Mouse (Mus musculus): ENCODE measurements at regions not wholly inside any gene's neighbourhood (a gene's known extent, or its start where the extent isn't known, plus 50 kb on each side); places are given as distances from the start of the nearest gene placed in this dataset.

DNA sequence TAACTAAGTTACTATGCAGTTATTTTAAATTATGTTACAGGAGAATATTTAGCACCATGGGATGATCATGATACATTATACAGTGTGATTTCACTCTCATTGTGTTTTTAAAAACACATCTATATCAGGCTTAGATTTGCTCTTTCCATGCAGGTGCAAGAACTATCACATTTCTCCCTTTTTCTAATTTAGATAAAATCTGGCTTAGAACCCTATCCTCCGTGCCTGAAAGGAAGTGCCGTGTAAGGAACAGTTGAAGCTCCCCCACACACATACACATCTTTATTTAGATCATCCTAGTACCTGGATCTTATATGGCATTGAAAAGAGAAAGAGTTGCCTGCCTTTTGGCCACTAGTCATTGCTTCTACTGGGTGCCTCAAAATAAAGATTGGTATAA lies 925.0 kb upstream of the Gm7489 start:
- no peak for DNase-seq (ENCODE audit: low read depth)

DNA sequence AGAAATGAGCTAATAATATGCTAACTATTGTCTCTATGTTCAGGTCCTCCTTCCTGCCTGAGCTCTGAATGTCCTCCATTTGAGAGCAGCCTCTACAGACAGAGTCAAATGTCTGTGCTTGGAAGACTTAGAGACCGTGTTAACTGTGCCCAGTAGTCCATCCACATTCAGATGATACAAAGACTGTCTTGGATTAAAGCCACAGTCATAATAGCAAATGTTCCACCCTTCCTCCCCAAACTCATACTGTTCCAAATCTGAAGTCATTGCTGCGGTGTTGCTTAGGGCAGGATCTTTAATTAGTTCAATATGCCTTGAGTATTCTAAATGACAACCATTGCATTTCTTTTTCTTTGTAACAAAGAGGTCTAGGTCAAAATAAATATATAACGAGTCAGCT lies 923.2 kb upstream of the Gm7489 start:
- DNase-seq (ENCODE audit: low read depth) = no peak

DNA sequence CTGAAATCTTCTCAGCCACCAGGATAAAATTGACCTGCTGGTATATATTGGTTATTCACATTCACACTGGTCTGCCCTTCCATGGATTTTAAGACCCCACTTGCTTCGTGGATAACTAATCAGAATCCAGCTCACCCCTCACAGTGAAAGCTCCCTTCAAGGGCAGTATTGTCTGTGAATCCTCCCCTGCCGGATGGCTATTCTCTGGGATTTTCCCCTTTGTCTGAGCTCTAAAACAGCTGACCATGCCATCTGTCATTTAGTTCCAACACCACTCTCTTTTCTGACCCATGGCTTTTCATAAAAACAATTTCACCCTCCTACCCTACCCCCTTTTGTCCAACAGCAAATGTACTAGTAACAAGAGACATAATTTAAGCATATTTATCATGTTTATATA lies 920.8 kb upstream of the Gm7489 start:
- DNase-seq (ENCODE audit: low read depth) = no peak

DNA sequence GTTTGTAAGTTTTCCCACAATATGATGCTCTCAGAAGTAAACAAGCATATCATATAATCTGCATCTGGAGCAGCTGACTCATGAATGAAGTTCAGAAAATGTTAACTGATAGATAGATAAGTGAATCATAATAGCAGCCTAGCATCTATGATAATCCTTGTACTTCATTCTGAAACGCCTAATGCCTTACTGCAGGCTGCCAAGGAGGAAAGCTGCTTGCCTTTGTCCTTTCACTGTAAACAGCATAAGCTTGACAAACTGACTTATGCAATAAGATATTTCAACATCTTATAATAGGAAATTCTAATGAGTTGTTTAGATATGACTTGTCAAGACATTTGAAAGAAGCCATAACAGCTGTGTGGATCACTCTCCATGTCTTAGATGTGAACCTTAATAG lies 920.3 kb upstream of the Gm7489 start:
- no peak for DNase-seq (ENCODE audit: low read depth)

DNA sequence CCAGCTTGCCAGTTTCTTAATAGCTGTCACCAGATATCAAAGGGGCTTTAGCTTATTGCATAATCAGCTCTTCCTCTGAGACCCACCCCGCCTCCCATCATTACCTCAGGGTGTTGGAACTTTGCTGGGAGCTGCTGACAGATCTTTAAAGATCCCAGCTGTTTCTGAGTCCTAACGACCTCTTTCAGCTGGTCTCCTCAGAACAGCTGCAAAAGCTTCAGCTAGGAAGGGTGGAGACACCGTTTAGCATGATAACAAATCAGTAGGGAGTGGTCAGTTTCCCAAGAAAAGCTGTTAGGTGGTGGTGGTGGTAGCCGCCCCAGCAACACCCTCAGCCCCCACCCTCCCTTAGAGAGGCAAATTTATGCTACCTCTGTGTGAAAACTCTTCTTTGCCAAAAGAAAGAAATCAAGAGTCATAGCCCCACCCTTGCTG lies 916.9 kb upstream of the Gm7489 start:
- no peak for DNase-seq (ENCODE audit: low read depth)

DNA sequence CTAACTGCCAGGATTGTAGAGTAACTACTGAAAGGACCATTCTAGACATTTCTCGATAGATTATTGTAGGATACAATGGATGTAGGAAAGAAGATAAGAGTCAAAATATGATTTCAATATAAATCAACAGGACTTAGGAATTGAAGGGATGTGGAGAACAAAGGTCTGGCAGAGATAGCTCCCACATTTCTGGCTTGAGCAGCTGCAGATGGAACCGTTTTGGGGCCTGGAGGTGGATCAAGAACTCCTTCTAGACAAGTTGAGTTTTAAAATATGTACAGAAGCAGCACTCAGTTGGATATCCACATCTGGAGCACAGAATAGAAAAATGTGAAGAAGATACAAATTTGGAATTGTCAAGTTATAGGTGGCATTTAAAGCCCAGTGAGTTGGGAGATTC lies 901.9 kb upstream of the Gm7489 start:
- no peak for DNase-seq (ENCODE audit: low read depth)

DNA sequence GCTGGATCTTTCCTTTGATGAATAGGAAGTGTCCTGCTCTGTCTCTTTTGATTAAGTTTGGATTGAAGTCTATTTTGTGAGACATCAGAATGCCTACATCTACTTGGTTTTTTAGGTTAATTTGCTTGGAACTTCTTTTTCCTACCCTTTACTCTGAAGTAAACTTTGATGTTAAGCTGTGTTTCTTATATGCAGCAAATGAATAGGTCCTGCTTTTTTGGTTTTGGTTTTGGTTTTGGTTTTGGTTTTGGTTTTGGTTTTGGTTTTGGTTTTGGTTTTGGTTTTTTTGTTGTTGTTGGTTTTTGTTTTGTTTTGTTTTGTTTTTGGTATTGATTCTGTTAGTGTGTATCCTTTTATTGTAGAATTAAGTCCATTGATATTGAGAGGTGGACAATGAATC lies 894.1 kb upstream of the Gm7489 start:
- peak; percentile 38 for DNase-seq (ENCODE audit: low read depth)

DNA sequence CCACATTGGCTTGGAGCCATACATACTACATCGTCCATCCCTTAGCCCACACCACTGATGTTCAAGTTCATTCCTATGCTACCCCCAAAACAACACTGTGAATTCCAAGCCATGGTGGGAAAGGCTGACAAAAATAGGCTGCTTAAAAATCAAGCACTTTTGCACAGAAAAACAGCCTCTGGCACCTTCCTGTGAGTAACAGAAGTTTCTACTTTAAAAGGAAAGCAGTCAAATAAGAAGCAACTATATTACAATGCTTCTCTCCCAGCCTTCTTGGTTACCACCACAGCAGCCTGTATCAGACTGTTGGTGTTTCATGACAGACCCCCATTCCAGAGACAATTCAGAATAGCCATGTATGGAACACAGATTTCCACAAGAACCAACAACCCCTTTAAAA lies 890.4 kb upstream of the Gm7489 start:
- no peak for DNase-seq (ENCODE audit: low read depth)

DNA sequence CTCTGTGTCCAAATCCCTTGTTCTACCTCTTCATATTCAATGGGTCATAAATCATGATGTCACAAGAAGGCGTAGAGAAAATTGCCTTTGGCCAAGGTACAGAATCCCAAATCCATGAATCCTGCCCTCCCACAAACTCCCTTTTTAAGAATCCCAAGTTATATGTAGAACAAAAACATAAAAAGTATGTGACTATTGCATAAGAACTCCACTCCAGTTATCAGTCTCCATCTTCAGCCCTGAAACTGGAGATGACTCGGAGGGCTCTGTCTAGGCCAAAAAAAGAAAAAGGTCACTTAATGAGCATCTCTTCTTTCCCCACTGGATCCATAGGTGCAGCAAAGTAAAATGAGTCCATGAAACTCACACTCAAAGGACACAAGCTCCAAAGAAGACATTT lies 885.5 kb upstream of the Gm7489 start:
- no peak for DNase-seq (ENCODE audit: low read depth)

DNA sequence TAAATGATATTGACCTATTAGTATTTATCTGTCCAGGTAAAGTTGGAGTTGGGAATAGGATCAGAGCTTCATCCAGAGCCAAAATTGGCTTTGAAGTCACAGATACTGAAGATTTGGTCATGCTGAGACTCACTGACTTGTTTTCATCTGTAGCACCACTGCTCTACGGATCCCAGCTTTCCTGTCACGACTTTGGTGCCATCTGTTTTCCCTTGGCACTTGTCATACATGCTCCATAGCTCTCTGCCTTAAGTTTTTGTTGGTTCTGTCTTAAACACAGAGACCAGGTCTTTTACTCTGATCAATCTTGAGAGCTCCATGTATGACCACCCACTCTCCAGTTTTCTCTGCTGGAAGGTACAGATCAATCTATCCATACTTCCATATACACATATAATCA lies 884.9 kb upstream of the Gm7489 start:
- no peak for DNase-seq (ENCODE audit: low read depth)

DNA sequence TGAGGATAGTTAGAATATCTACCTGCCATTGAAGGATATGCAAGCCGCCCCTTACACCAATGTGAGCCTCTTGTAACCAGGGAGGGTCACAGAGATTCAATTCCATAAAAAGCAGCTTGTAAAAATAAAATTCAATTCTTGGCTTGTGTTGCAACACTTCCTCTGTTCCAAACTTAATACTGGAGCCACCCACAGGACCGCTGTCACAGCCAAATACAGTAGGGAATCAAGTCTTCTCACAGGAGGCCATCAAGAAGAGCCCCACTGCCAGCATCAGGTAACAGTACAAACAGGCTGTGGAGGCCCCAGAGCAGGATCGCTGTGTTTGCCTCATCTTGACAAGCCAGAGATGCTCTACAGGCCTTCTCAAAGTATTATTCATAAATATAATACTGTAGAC lies 883.3 kb upstream of the Gm7489 start:
- DNase-seq (ENCODE audit: low read depth) = no peak

DNA sequence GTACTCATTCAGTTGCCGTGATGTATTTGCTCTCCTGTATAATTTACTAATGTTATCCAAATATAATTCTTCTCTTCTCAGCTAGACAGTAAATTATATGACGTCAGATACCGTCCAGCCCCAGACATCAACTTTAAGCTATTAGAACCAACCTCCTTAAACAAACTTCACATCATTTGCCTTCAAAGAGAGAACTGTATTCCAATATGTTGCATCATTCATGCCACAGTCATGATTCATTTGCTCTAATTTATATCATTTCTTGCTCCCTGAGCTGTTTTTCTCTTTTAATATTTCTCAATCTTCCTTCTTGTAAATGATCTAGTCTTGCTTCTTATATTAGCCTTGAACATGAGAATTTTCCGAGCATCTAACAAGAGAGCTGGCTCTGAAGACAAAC lies 882.7 kb upstream of the Gm7489 start:
- DNase-seq (ENCODE audit: low read depth) = no peak

DNA sequence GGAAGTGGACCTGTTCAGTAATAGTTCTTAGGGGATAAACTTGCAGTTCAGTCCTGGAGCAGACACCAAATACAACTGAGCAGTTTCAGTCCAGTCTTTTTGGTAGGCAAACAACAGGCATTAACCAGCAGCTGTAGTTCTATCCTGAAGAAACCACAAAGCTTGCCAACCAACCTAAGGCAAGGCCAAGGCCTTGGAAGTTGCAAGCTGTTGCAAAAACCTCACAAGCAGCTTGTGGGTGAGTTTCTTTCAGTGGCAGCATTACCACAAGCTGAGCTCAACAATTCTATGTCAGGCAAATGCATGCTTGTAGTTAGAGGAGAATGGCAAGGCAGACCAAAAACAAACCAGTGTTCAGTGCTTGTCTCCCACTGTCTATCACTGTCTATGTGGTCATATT lies 880.6 kb upstream of the Gm7489 start:
- no peak for DNase-seq (ENCODE audit: low read depth)

DNA sequence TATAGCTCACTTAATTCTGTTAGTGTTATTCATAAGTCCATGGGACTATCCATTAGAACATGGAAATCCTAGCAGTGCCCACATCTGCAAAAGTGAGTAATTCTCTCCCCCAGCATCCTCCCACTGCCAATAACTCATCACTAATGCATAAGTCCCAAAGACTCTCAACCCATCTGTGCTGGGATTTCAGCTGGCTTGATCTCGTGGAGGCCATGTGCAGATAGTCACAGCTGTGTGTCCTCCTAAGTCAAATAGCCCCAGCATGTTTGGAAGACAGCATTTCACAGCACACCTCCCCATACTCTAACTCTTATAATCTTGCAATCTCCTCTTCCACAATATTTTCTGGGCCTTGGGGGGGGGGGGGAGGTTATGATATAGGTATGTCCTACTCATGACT lies 877.9 kb upstream of the Gm7489 start:
- DNase-seq (ENCODE audit: low read depth) = no peak

DNA sequence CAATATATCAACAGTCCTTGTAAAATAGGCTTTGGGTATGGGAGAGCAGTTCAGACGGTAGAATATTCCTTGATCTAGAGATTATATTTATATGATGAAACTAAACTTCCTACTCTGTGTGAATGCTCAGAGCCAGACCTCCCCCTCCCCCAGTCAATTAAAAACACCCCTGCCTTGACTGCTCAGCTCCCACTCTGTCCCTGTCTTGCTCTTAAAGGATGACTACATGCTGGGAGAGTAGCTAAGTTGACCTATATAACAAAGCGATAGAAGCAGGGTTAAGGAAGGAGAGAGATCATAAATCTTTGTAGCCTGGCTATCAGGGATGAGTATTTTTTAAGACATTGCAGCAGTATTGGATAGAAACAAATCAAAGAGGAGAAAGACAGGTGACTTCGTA lies 875.4 kb upstream of the Gm7489 start:
- no peak for DNase-seq (ENCODE audit: low read depth)

Measured in induced T-regulatory cell, adult 2 months (primary cell).